Mouse (Mus musculus): ENCODE measurements around the gene Hipk2.
"Not testable (repeated sequence)": the region's sequence is repeated elsewhere in the genome, so short reads cannot be mapped to it uniquely, and the experiment has no call there.

The Hipk2 gene

DNA sequence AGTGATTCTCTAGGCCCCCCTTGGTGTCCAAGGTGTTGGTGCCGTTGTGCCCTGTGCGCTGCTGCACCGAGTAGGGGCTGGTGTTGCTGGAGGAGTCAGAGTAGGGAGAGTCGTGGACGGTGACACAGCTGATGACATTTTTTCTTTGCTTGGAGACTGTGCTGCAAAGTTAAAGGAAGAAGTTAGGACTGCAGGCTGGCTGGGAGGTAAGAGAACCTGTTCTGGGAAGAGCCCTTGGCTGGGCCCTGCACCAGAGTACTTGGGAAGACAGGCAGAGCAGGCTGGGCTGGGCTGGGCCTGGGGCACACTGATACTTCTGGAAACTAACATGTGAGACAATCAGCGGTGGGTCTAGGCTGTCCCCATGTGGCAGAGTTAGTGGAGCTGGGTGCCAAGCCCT is 172.4 kb downstream of the Hipk2 start:
- no peak for DNase-seq (ENCODE audit: low read depth, low spot score)

DNA sequence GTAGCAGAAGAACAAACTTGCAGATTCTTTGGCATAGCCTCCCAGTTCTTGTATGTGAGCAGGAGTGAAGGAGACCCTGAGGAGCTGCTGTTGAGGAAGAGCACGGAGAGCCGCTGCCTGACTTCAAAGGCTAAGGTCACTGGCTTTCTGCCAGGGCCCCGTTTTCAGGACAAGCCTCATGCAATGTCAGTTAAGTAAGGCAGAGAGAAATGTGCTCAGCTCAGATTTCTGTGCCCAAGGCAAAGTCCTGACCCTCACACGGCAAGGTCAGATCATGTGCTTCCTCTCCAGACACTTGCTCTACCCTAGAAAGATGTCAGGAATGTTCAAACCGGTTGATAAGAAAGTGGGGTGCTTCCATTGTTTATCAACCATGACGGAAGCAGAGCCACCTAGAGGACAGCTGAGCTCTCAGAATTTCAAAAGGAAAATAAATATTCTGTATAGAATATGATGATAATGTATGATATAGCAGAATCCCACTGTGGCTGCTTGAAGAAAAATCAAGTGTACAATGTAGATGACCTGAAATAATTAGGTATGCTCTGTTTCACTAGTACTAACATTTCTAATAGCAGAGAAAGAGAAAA is 173.1 kb downstream of the Hipk2 start:
- no peak for DNase-seq (ENCODE audit: low read depth, low spot score)

GRCm38 (mm10) chr6:38701421-38701820 is 174.5 kb downstream of the Hipk2 start:
- DNase-seq (ENCODE audit: low read depth, low spot score): no peak

DNA sequence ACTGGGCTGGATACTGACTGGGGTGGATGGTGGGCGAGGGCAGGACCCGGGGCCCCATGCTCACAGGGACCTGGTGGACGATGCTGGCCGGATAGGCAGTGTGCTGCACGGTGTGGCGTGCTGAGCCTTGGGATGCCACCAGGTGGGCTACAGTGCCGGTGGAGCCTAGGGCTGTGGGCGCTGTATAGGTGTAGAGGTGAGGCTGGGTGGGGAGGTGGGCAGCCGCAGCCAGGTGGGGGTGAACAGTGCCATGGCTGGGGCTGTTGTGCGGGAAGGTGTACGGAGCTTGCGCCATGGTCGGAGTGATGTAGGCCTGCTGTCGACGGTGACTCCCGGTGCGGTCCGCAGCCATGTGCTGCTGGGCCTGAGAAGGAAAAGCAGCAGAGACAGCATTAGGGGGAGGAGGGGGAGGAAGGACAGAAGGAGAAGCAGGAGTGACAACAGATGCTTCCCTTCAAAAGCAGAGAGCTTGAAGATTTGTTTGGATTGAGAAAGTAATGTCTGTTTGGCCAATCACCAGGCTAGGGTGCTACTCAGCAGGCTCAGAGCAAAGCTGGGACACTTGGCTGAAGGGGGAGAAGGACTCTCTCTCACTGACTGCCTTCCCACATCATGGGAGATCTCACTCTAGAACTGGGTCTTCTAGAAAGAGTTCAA is 177.6 kb downstream of the Hipk2 start:
- peak; percentile 60 for DNase-seq (ENCODE audit: low read depth, low spot score)

- peak; percentile 69 for DNase-seq (ENCODE audit: low read depth, low spot score)
Measured at GRCm38 (mm10) chr6:38696570-38696969, 179.4 kb downstream of the Hipk2 start.

- DNase-seq (ENCODE audit: low read depth, low spot score): peak; percentile 95
Measured at GRCm38 (mm10) chr6:38695380-38696054, 180.4 kb downstream of the Hipk2 start.

GRCm38 (mm10) chr6:38692556-38692955 is 183.4 kb downstream of the Hipk2 start:
- DNase-seq (ENCODE audit: low read depth, low spot score): no peak

DNA sequence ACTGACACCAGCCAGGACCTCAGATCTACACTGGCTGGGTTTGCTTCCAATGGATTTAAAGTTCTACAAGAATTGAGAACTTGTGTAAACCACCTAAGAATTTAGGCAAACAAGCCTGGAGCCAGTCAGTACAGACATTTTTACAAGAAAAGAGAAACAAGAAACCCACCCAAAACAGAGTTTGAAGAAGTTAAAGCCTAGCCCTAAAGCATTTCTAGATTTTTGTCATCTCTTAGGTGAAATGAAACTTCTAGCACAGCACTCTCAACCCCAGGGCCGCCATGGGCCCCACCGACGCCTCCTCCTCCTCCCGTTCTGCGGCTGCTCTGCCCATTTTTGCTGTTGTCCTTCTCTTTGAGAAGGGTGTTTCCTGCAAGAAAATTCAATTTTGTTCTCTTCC is 184.9 kb downstream of the Hipk2 start:
- no peak for DNase-seq (ENCODE audit: low read depth, low spot score)

DNA sequence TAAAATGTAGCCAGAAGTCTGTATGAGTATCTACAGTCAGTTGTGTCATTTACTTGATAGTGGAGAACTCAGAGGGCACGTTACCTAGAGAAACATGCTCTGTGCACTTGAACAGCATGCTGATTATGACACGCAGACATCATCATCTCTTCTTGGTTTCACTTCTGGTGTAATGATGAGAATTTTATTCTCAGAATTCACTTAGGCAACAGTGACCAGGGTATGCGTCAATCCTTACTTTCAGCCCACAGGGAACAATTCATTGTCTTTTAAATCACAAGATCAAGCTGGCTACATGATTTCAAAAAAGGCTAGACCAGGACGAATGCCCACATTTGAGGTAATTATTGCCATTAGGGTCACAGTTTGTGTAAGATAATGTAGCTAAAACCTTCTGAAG is 185.3 kb downstream of the Hipk2 start:
- DNase-seq (ENCODE audit: low read depth, low spot score): no peak

GRCm38 (mm10) chr6:38688841-38689240 is 187.1 kb downstream of the Hipk2 start:
- DNase-seq (ENCODE audit: low read depth, low spot score): no peak

DNA sequence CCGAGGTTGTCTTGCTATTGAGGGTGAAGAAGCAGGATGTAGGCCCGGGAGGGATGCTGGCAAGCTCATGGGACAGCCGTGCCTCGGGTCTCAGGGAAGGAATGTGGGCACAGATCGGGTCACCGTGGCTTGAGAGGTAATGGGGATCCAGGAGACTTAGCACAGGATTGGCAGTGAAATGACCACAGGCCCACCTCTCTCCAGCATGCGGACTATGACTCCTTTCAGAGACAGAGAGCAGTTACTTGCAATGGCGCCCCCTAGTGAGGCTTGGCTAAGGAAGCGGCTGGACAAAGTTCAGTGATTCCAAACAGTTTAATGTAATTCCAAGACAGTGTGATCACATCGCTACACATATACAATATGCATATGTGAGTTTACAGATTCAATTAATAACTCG is 188.7 kb downstream of the Hipk2 start:
- peak; percentile 64 for DNase-seq (ENCODE audit: low read depth, low spot score)

- DNase-seq (ENCODE audit: low read depth, low spot score): no peak
Measured at GRCm38 (mm10) chr6:38682532-38682931, 193.4 kb downstream of the Hipk2 start.

GRCm38 (mm10) chr6:38677629-38678028 is 198.3 kb downstream of the Hipk2 start:
- DNase-seq (ENCODE audit: low read depth, low spot score): no peak

DNA sequence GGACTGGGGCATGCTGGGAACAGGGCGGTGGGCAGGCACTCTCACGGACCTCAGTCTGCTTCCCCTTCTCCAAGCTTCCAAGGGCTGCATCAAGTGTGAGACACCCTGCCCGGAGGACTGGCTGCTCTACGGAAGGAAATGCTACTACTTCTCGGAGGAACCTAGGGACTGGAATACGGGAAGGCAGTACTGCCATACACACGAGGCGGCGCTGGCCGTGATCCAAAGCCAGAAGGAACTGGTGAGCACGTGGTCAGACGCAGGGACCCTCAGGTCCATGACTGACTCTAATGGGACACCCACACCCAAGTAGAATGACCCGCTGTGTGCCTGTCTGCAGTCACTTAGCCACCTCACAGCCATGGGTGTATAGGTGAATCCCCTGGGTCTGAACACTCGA is 199.2 kb downstream of the Hipk2 start:
- no peak for DNase-seq (ENCODE audit: low read depth, low spot score)

GRCm38 (mm10) chr6:38676217-38676616 is 199.7 kb downstream of the Hipk2 start:
- DNase-seq (ENCODE audit: low read depth, low spot score): no peak

- DNase-seq (ENCODE audit: low read depth, low spot score): no peak
Measured at GRCm38 (mm10) chr6:38672011-38672410, 204.0 kb downstream of the Hipk2 start.

GRCm38 (mm10) chr6:38671270-38671669 is 204.7 kb downstream of the Hipk2 start:
- DNase-seq (ENCODE audit: low read depth, low spot score): no peak

GRCm38 (mm10) chr6:38670488-38670887 is 205.5 kb downstream of the Hipk2 start:
- not testable (repeated sequence) for DNase-seq (ENCODE audit: low read depth, low spot score)

- DNase-seq (ENCODE audit: low read depth, low spot score): peak; percentile 33
Measured at GRCm38 (mm10) chr6:38669580-38669979, 206.4 kb downstream of the Hipk2 start.

GRCm38 (mm10) chr6:38662714-38663615 is 213.0 kb downstream of the Hipk2 start, which contains the start of gene Clec2l:
TSS of gene Clec2l (plus strand) at chr6:38663069.
- peak; percentile 80 for DNase-seq (ENCODE audit: low read depth, low spot score)

DNA sequence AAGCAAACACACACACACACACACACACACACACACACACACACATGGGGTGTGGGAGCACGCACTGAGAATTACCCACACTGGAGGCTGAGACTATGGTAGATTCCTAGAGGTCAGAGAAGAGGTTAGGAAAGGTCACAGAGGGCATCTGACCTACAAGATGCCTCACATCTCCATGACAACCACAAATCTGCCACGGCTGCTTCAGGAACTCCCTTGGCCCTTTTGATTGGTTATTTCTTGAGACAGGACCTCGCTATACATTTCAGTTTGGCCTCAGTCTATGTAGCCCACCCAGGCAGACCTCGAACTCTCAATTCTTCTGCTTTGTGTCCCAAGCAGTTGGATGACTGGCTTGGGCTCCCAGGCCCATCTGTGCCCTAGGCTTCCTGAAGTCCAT is 214.3 kb downstream of the Hipk2 start:
- DNase-seq (ENCODE audit: low read depth, low spot score): no peak

All from brain, adult 2 months (tissue).